Mouse (Mus musculus): Measurements from ENCODE around the gene Ccdc13. TPM values are rescaled to one million over a fixed set of nuclear protein-coding genes. Genes with fewer than 3 reads are reported as not detected.

The Ccdc13 gene
- 0.15 and 0.58 TPM in 2 replicates for polyA plus RNA-seq (2016; fragmentation: Nextera tagmentation; extraction: Ambion mirVana)

DNA sequence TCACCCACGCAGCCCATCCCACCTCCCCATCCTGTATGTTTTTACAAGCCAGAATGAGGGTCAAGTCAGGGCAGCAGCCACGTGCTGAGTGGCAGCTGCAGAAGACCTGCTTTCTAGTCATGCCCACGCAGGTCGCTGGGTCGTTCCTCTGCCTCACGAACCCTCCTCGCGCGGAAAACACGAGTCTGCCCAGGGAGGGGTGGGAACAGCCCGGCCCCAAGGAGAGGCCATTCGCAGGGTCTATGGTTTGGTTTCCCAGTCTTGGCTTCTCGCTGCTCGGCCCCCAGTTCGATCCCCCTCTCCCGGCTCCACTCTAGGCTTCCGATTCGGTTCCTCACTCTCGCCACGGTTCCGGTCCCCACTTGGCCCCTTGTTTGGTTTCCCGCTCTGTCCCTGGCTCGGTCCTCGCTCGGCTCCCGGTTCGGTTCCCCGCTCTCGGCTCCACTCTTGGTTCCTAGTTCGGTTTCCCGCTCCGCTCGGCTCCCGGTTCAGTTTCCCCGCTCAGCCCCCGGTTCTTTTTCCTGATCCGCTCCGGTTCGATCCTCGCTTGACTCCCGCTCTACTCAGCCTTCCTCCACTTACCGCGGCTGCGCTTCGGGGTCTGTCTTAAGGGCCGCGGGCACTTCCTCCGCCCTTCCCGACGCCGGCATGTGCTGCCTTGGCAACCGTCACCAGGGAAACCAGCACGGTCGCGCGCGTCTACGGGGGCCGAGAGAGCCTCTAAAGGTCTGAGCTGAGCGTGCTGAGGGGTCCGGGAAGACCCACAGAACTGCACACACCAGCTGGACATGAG is at the start of gene Ccdc13:
Gene Ccdc13, minus strand, starts transcription at position 633 of the 793 bp plus-strand sequence.
- H3K4me1 ChIP-seq (replicated peaks): peaks cover 3% of the 10 kb centered on the region
- peak within 1 kb of the TSS; percentile 51 for H3K4me3 ChIP-seq (replicated peaks)
- H3K9me3 ChIP-seq: 0 out of 2 replicates have a peak, but pooled peaks cover 6% of the 10 kb centered on the region
- peak within 1 kb of the TSS; percentile 60 for H3K9ac ChIP-seq (replicated peaks)
- WGBS: 3% methylated on average over 61 of the region's 61 CpGs
- peaks cover 4% of the 10 kb centered on the region for H3K27me3 ChIP-seq
- peak; percentile 91 for ATAC-seq (ENCODE audit: insufficient number of reproducible peaks, insufficient read depth, low FRiP score, low TSS enrichment, low read depth)
- H3K4me2 ChIP-seq: peak within 1 kb of the TSS; percentile 82
- peaks cover 3% of the 10 kb centered on the region; the same call in 1 of the 2 replicates for H3K36me3 ChIP-seq
- H3K27ac ChIP-seq: no peak within 1 kb of the TSS

DNA sequence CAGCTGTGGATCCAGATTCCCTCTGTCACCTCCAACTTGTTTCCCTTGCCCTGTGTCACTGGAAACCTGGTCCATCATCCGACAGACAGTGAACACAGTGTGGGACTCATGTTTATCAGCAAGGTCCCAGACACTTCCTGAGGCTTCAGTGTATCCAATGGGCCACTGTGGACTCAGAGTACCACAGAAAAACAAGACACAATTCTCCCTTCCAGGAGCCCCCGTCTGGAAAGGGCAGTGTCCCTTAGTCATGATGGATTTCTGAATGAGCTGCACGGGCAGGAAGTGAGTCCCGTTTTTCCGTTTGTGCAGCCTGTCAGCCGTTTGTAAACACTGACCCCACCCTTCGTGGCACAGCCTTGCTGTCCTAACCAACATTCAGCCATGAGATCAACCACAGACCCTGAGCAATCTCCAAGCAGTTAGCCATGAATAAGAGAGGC is 42.8 kb upstream of the Ccdc13 start:
- H3K36me3 ChIP-seq: no peaks in the 10 kb centered on the region
- WGBS: 64% methylated on average over 7 of the region's 7 CpGs
- H3K4me2 ChIP-seq: no peak overlapping the region
- no peak overlapping the region for H3K4me3 ChIP-seq (replicated peaks)
- no peaks in the 10 kb centered on the region; the same call in 1 of the 2 replicates for H3K27me3 ChIP-seq
- no peak overlapping the region for H3K27ac ChIP-seq
- H3K9ac ChIP-seq (replicated peaks): no peak overlapping the region
- ATAC-seq (ENCODE audit: insufficient number of reproducible peaks, insufficient read depth, low FRiP score, low TSS enrichment, low read depth): no peak
- 0 out of 2 replicates have a peak, but pooled peaks cover 2% of the 10 kb centered on the region for H3K4me1 ChIP-seq (replicated peaks)
- H3K9me3 ChIP-seq: no peaks in the 10 kb centered on the region

DNA sequence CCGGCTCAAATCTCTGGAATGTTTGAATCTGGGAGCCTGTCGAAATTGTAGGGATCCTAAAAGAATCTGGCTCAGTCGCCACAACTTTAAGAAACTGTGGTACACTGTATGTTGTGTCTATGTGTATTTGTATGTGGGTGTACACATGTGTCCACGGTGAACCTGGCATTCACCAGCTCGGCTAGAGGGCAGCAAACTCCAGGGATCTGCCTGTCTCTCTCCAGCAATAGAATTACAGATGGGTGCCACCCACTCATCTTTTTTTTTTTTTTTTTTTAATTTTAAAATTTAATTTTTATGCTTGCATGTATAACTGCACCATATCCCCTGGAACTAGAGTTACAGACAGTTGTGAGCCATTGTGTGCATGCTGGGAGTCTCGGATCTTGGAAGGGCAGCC is 42.0 kb upstream of the Ccdc13 start:
- H3K27ac ChIP-seq: no peak overlapping the region
- no peaks in the 10 kb centered on the region; the same call in 1 of the 2 replicates for H3K27me3 ChIP-seq
- no peak overlapping the region for H3K4me3 ChIP-seq (replicated peaks)
- WGBS: 79% methylated on average over 6 of the region's 6 CpGs
- no peaks in the 10 kb centered on the region for H3K36me3 ChIP-seq
- no peak overlapping the region for H3K9ac ChIP-seq (replicated peaks)
- H3K4me2 ChIP-seq: no peak overlapping the region
- H3K9me3 ChIP-seq: no peaks in the 10 kb centered on the region
- no peak for ATAC-seq (ENCODE audit: insufficient number of reproducible peaks, insufficient read depth, low FRiP score, low TSS enrichment, low read depth)
- H3K4me1 ChIP-seq (replicated peaks): 0 out of 2 replicates have a peak, but pooled peaks cover 2% of the 10 kb centered on the region

GRCm38 (mm10) chr9:121880840-121881239 is 41.6 kb upstream of the Ccdc13 start:
- no peak overlapping the region for H3K4me2 ChIP-seq
- 0 out of 2 replicates have a peak, but pooled peaks cover 2% of the 10 kb centered on the region for H3K4me1 ChIP-seq (replicated peaks)
- no peak overlapping the region for H3K27ac ChIP-seq
- no peak for ATAC-seq (ENCODE audit: insufficient number of reproducible peaks, insufficient read depth, low FRiP score, low TSS enrichment, low read depth)
- H3K4me3 ChIP-seq (replicated peaks): no peak overlapping the region
- H3K9me3 ChIP-seq: no peaks in the 10 kb centered on the region
- no peak overlapping the region for H3K9ac ChIP-seq (replicated peaks)
- 26% methylated on average over 14 of the region's 14 CpGs for WGBS
- H3K36me3 ChIP-seq: no peaks in the 10 kb centered on the region
- H3K27me3 ChIP-seq: no peaks in the 10 kb centered on the region; the same call in 1 of the 2 replicates

GRCm38 (mm10) chr9:121877052-121877740 is 37.9 kb upstream of the Ccdc13 start:
- Histone ChIP-seq H3K27me3 (peaks cover 8% of the 10 kb centered on the region; the same call in 1 of the 2 replicates), H3K4me3 (replicated peaks) (no peak overlapping the region), H3K9ac (replicated peaks) (no peak overlapping the region), H3K36me3 (no peaks in the 10 kb centered on the region), H3K4me2 (no peak overlapping the region), H3K4me1 (replicated peaks) (0 out of 2 replicates have a peak, but pooled peaks cover 2% of the 10 kb centered on the region), H3K27ac (no peak overlapping the region), H3K9me3 (no peaks in the 10 kb centered on the region)
- WGBS: 17% methylated on average over 3 of the region's 3 CpGs
- ATAC-seq (ENCODE audit: insufficient number of reproducible peaks, insufficient read depth, low FRiP score, low TSS enrichment, low read depth): no peak

DNA sequence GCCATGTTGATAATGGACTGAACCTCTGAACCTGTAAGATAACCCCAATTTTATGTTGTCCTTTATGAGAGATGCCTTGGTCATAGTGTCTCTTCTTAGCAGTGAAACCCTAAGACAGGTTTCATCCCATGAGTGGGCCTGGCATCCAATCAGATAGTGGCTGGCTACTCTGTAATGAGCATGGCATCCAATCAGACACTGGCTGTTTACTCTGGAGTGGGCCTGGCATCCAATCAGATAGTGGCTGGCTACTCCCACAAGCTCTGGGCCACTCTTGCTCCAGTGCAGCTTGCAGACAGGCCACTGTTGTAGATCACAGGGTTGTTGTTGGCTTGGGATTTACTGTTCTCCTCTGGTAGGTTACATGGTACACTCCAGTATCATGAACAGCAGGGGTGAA is 34.3 kb upstream of the Ccdc13 start:
- Histone ChIP-seq H3K4me2 (no peak overlapping the region), H3K36me3 (no peaks in the 10 kb centered on the region), H3K9me3 (no peaks in the 10 kb centered on the region), H3K4me3 (replicated peaks) (no peak overlapping the region), H3K4me1 (replicated peaks) (no peaks in the 10 kb centered on the region), H3K27me3 (peaks cover 8% of the 10 kb centered on the region; the same call in 1 of the 2 replicates), H3K9ac (replicated peaks) (no peak overlapping the region), H3K27ac (no peak overlapping the region)
- ATAC-seq (ENCODE audit: insufficient number of reproducible peaks, insufficient read depth, low FRiP score, low TSS enrichment, low read depth): no peak

DNA sequence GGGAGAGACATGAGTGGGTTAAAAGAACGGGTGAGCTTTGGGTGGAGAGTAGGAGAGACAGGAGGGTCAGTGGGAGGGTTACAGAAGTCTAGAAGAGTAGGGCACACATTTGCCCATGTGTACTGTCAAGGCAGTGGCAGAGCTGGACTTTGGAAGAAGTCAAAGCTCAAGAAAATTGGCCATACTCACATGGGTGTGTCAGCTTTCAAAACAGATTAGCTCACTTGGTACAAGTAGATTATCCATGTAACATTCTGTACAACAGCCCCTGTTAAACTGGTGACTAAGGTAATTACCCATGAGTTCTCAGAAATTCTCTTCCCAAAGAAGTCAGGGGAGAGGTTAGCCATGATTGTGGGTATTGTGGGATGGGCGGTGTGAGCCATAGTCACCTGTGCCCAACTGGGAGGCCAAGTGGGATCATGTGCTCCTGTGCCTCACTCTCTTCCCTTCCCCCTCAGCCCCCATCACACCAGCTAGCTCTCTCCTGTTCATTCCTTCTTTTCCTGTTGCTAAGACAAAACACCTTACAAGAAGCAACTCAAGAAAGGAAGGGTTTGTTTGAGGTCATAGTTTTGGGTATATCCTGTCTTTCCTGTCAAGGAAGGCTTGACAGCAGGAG is 32.9 kb upstream of the Ccdc13 start:
- ATAC-seq (ENCODE audit: insufficient number of reproducible peaks, insufficient read depth, low FRiP score, low TSS enrichment, low read depth): no peak
- Histone ChIP-seq H3K4me1 (replicated peaks) (no peaks in the 10 kb centered on the region), H3K4me3 (replicated peaks) (no peak overlapping the region), H3K9me3 (no peaks in the 10 kb centered on the region), H3K27ac (no peak overlapping the region), H3K27me3 (peaks cover 8% of the 10 kb centered on the region; the same call in 1 of the 2 replicates), H3K4me2 (no peak overlapping the region), H3K36me3 (no peaks in the 10 kb centered on the region), H3K9ac (replicated peaks) (no peak overlapping the region)
- WGBS: 89% methylated on average over 2 of the region's 2 CpGs

DNA sequence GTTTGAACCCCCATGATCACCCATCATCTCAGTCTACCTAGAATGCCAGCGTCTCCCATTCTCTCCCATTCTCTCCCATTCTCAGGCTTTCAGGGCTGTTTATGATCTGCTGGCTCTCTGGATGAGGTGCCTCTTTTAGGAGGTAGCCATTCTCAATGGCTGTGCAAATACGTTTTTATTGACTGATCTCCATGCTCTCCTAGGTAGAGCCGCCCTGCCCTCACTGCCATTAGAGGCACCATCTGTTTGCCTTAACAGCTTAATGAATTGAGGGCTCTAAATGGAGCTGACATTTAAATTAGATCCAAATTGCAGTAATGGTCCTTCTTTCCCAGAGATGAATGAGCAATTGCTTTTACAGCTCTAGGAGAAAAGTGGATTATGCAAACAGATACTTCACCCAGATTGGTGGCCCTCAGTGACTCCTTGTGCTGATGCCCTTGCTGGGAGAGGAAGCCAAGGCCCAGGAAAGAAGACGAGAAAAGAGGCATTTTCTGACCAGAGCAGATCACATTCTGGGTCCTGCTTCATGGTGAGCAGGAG is 30.8 kb upstream of the Ccdc13 start:
- no peaks in the 10 kb centered on the region for H3K4me1 ChIP-seq (replicated peaks)
- H3K9me3 ChIP-seq: no peaks in the 10 kb centered on the region
- 12% methylated on average over 4 of the region's 4 CpGs for WGBS
- H3K4me3 ChIP-seq (replicated peaks): no peak overlapping the region
- H3K36me3 ChIP-seq: no peaks in the 10 kb centered on the region
- no peak for ATAC-seq (ENCODE audit: insufficient number of reproducible peaks, insufficient read depth, low FRiP score, low TSS enrichment, low read depth)
- H3K9ac ChIP-seq (replicated peaks): no peak overlapping the region
- H3K27me3 ChIP-seq: peaks cover 8% of the 10 kb centered on the region; the same call in 1 of the 2 replicates
- H3K4me2 ChIP-seq: no peak overlapping the region
- H3K27ac ChIP-seq: no peak overlapping the region

DNA sequence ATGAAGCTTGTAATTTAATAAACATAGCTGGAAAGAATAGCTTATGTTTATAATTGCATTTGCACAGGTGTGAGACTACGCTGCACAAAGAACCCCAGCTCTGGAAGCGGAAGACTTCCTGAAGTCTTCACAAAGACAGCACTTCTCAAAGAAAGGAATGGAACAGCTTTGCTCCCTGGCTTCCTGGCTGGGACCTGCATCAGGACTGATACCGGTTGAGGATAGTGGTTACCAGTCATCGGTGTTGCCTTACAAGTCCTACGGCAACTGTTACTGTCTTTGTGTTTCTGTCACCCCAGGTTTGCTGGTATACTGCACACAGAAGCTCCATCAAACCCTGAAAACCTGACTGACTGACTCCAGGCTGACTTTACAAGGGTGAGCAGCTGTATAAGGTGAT is 30.2 kb upstream of the Ccdc13 start:
- Histone ChIP-seq H3K9ac (replicated peaks) (no peak overlapping the region), H3K36me3 (no peaks in the 10 kb centered on the region), H3K9me3 (no peaks in the 10 kb centered on the region), H3K4me2 (no peak overlapping the region), H3K27ac (no peak overlapping the region), H3K4me3 (replicated peaks) (no peak overlapping the region), H3K27me3 (peaks cover 8% of the 10 kb centered on the region; the same call in 1 of the 2 replicates), H3K4me1 (replicated peaks) (no peaks in the 10 kb centered on the region)
- ATAC-seq (ENCODE audit: insufficient number of reproducible peaks, insufficient read depth, low FRiP score, low TSS enrichment, low read depth): no peak
- whole genome bisulfite sequencing: 68% methylated on average over 5 of the region's 5 CpGs

- 78% methylated on average over 6 of the region's 6 CpGs for WGBS
- H3K27ac ChIP-seq: no peak overlapping the region
- H3K27me3 ChIP-seq: peaks cover 2% of the 10 kb centered on the region; the same call in 1 of the 2 replicates
- no peak overlapping the region for H3K4me3 ChIP-seq (replicated peaks)
- no peaks in the 10 kb centered on the region for H3K4me1 ChIP-seq (replicated peaks)
- no peaks in the 10 kb centered on the region for H3K9me3 ChIP-seq
- H3K4me2 ChIP-seq: no peak overlapping the region
- no peaks in the 10 kb centered on the region for H3K36me3 ChIP-seq
- ATAC-seq (ENCODE audit: insufficient number of reproducible peaks, insufficient read depth, low FRiP score, low TSS enrichment, low read depth): no peak
- no peak overlapping the region for H3K9ac ChIP-seq (replicated peaks)
Measured at GRCm38 (mm10) chr9:121868236-121868635, 29.0 kb upstream of the Ccdc13 start.

GRCm38 (mm10) chr9:121867632-121868031 is 28.4 kb upstream of the Ccdc13 start:
- Histone ChIP-seq H3K9ac (replicated peaks) (no peak overlapping the region), H3K4me1 (replicated peaks) (no peaks in the 10 kb centered on the region), H3K36me3 (no peaks in the 10 kb centered on the region), H3K27me3 (no peaks in the 10 kb centered on the region; the same call in 1 of the 2 replicates), H3K27ac (no peak overlapping the region), H3K4me2 (no peak overlapping the region), H3K4me3 (replicated peaks) (no peak overlapping the region), H3K9me3 (no peaks in the 10 kb centered on the region)
- WGBS: 94% methylated on average over 6 of the region's 6 CpGs
- no peak for ATAC-seq (ENCODE audit: insufficient number of reproducible peaks, insufficient read depth, low FRiP score, low TSS enrichment, low read depth)
